Mouse (Mus musculus) lung, adult 2 months (tissue): ENCODE measurements around the gene Atp2c2. TPM values are rescaled to one million over a fixed set of nuclear protein-coding genes. Genes with fewer than 3 reads are reported as not detected.

Experiments
- DNase-seq: peaks from one replicate; pipeline ENCODE4 v3.0.0; 2022
- H3K4me1 ChIP-seq: fragments of 200-500 bp; 2 replicates; pipeline ENCODE4 v1.6.1; 2011; ENCODE audit warnings: low read length; ENCODE audit not compliant: control insufficient read depth, insufficient read depth
- H3K4me3 ChIP-seq: fragments of 200-500 bp; replicated peaks from 2 replicates; pipeline ENCODE3; 2011; ENCODE audit warnings: low read depth, mild to moderate bottlenecking, control low read depth, low read length; ENCODE audit errors: extremely low read depth
- CTCF ChIP-seq: fragments of 200-500 bp; IDR thresholded peaks from 2 replicates; pipeline ENCODE4 v1.5.1; 2011; ENCODE audit warnings: mild to moderate bottlenecking, low read length, control low read depth; ENCODE audit not compliant: insufficient read depth
- POLR2A ChIP-seq: fragments of 200-500 bp; IDR thresholded peaks from 2 replicates; pipeline ENCODE4 v1.6.1; 2011; ENCODE audit warnings: low read depth, mild to moderate bottlenecking, control low read depth, low read length, borderline replicate concordance; ENCODE audit errors: extremely low read depth
- WGBS: fragments of 180-500 bp; shearing (Covaris S2); methylation state at CpG from one replicate; pipeline ENCODE4 v1.1.7; 2018; 5-methylcytosine and 5-hydroxymethylcytosine counted together
- polyA plus RNA-seq: library from polyadenylated mRNA; depleted of rRNA; stranded (reverse); fragments of >200 nt; gene quantifications from 2 replicates; pipeline ENCODE4 v1.2.3, GENCODE M21; 2012

The Atp2c2 gene
- polyA plus RNA-seq, 1 experiment = 7.2 TPM

DNA sequence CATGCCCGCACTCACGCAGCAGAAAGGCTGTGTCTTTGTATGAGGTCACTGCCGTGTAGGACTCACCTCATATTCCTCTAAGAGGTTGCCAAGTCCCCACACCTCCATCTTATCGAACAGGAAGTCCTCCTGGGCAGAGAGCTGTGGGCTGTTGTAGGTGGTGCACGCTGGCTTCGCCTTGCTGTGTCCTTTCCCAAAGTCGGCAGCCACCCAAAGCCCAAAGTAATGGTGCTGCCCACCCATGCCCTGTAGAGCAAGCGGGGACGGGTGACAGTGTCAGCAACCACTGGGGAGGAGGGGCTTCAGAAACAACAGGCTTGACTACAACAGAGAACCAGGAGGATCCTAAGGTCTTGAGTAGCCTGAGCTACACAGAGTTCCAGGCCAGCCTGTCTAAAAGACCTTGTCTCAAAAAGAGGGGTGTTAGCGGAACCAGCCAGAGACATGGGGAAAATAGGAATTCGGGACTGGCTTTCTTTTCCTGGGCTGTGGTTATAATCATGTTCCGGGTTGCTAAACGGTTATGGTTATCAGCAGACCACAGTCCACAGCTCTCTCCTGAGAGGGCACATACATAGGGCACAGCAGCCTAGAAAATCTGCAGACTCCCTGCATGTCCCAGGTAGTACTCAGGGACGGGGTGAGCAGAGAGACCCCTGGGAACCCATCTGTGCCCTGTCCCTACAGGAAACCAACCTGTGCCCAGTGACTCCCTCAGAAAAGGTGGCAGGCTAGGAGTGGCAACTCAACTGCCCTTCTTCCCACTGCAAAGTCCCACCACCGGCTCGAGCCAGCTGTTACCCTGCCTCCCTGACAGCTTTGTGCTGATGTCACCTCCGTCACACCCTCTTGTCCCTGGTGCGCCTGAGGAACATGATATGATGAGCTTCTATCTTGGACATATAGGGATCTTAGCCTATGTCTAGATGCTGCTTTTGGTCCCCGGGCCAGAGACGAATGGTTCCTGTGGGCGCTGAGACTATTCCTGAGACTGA is 62.7 kb downstream of the Atp2c2 start:
- no peak for DNase-seq
- 88% methylated on average over 21 of the region's 21 CpGs for WGBS
- TF ChIP-seq POLR2A = no peak
- TF ChIP-seq CTCF = no peak

DNA sequence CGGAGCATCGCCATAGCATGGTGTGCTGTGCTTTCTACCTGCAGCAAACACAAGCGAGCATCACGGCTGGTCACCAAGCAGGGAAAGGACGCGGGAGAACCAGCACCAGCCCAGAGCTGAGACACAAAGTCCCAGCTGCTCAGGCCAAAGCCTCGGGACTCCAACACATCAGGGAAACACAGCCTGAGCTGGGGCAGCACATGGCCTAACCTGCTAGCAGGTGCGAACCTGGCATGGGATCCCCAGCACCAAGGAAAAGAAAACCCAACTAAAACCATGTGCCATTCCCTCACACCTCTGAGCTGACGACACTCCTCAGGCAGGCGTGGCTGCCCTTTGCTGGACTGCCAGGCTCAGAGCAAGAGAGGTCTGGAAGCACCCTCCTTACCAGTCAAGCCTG is 65.5 kb downstream of the Atp2c2 start:
- TF ChIP-seq CTCF (no peak), POLR2A (no peak)
- no peak for DNase-seq
- Histone ChIP-seq H3K4me1 (no peaks in the 10 kb centered on the region), H3K4me3 (no peak overlapping the region)
- 91% methylated on average over 10 of the region's 10 CpGs for WGBS

More for the DNA sequence above, 62.7 kb downstream of the Atp2c2 start:
- Histone ChIP-seq H3K4me3 (no peak overlapping the region), H3K4me1 (no peaks in the 10 kb centered on the region)

DNA sequence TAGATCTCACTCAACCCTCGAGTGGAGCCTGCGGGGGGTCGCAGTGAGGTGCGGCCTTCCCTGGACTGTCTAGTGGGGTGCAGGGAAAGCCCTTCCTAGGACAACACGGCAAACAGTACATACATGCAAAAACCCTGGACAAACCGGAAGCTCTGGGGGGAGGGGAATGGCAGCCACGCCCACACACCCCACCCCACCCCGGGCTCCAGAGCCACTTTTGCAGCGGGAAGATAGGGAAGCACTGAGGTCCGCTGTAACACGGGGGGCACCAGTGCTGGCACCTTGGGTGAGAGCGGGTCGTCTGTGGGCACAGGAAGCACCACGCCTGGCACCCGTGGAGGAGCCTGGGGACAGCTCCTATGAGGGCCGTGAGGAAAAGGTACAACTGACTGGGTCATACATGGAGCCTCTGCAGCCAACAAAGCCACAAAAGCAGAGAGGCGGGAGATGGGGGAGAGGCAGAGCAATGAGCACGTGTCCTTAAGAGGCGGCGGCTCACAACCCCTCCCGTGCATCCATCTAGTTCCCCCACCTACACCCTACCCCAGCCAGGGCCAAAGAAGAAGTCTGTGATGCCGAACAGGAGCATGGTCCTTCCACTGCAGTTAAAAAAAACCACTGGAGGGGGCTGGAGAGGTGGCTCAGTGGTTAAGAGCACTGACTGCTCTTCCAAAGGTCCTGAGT is 66.1 kb downstream of the Atp2c2 start:
- H3K4me1 ChIP-seq = no peaks in the 10 kb centered on the region
- 72% methylated on average over 22 of the region's 22 CpGs for WGBS

DNA sequence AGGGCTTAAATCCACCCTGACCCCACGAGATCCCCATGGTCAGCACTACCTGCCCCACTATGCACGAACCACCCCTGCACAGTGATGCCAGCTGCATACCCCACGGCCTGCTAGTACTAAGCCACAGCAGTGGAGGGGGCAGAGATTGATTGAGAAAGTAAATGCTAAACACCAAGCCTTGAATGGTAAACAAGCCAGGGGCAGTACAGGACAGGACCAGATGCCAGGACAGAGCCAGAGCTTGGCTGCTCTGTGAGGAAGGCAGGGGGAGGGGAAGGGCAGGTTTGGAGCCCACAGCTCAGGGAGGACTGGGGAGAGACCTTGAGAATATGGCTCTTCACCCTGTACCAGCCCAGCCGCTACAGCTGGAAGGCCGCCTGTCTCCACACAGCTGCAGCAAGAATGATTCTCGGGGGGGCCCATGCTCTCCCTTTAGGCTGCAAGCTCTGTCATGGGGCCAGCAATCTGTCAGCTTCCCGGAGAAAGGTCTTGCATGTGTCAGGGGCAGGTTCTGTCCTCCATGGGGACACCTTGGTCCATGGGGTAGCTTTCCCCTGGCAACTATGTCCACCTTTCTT is 76.9 kb downstream of the Atp2c2 start:
- no peak for DNase-seq
- TF ChIP-seq CTCF (no peak), POLR2A (no peak)
- no peak overlapping the region for H3K4me3 ChIP-seq
- WGBS = 75% methylated on average over 7 of the region's 7 CpGs
- peaks cover 10% of the 10 kb centered on the region for H3K4me1 ChIP-seq

More for the DNA sequence above, 66.1 kb downstream of the Atp2c2 start:
- H3K4me3 ChIP-seq = no peak overlapping the region
- TF ChIP-seq POLR2A (no peak), CTCF (no peak)
- no peak for DNase-seq

DNA sequence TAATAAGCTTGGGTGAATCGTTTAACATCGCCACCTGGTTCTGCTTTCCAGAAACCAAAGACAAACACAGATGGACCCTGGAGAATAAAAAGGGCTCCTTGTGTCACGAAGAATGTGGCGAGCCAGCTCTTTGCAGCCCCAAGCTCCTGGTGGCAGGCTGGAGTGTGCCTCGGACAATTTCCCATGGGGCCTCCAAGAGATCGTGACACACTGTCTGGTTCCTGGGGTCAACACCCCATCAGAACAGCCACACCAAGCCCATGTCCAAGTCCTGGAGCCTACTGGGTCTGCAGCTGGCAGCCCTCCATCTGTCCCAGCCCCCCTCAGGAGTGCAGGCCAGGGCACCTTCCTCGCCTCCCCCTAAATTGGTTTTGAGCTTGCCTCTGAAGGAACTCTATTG is 78.0 kb downstream of the Atp2c2 start:
- peak overlapping the region; percentile 70 for H3K4me3 ChIP-seq
- 15% methylated on average over 7 of the region's 7 CpGs for WGBS
- DNase-seq = no peak
- peaks cover 10% of the 10 kb centered on the region for H3K4me1 ChIP-seq
- TF ChIP-seq CTCF = no peak
- TF ChIP-seq POLR2A = no peak

DNA sequence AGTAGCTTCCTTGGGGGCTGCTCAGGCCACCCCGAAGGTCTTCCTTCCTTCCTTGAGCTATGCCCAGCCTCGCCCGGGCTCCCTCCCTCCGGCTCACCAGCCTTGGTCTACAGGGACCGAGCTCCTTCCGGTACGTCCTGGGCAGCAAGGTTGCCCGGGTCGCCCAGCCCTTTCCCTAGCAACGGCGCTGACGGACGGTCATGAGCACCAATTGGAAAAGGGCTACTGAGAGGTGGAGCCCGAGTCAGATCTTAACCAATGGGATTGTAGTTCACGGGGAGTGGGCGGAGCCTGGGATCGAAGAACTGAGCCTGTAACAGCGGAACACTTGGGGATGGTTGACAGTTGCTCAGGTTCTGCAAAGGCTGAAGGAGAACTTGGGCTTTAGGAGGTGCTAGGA is 78.5 kb downstream of the Atp2c2 start, which contains the start of gene Tldc1:
Tldc1 (minus strand) TSS at position 154 of the 400 bp plus-strand sequence.
- peaks cover 10% of the 10 kb centered on the region for H3K4me1 ChIP-seq
- WGBS = 1% methylated on average over 18 of the region's 18 CpGs
- peak within 1 kb of the TSS; percentile 70 for H3K4me3 ChIP-seq
- DNase-seq = peak; percentile 100
- TF ChIP-seq POLR2A (peak; percentile 94; the same call in 1 of the 2 replicates), CTCF (no peak)

DNA sequence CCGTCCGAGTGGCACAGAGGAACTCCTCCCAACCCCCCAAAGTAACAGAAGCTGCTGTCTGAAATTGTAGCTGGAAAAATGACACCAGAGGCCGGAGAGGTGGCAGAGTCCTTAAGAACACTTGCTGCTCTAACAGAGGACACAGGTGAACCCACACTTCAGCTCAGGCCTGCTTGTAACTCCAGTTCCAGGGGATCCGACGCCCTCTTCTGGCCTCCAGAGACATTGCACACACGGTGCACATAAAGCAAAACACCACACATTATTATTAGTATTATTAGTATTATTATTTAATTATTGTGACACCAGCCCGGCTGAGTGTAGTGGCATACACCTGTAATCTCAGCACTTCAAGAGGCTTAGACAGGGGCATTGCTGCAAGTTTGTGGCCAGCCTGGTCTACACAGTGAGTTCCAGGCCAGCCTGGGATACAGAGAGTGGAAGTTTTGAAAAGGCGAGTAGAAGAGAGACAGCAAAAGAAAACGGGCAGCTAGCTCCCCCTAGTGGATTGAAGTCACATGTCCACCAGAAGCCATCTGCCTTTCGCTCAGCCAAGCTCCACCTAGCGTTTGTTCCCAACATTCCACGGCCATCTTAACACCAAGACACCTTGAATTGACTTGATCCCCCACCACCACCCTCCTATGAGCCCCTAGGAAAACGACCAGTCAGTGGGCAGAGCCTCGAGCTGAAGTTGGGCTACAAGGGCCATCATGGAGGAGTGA is 79.4 kb downstream of the Atp2c2 start:
- Histone ChIP-seq H3K4me1 (peaks cover 10% of the 10 kb centered on the region), H3K4me3 (no peak overlapping the region)
- WGBS = 22% methylated on average over 14 of the region's 14 CpGs
- DNase-seq = peak; percentile 66
- TF ChIP-seq POLR2A = 0 out of 2 replicates have a peak, but pooled peaks have one; percentile 6
- peak; percentile 99 for TF ChIP-seq CTCF

DNA sequence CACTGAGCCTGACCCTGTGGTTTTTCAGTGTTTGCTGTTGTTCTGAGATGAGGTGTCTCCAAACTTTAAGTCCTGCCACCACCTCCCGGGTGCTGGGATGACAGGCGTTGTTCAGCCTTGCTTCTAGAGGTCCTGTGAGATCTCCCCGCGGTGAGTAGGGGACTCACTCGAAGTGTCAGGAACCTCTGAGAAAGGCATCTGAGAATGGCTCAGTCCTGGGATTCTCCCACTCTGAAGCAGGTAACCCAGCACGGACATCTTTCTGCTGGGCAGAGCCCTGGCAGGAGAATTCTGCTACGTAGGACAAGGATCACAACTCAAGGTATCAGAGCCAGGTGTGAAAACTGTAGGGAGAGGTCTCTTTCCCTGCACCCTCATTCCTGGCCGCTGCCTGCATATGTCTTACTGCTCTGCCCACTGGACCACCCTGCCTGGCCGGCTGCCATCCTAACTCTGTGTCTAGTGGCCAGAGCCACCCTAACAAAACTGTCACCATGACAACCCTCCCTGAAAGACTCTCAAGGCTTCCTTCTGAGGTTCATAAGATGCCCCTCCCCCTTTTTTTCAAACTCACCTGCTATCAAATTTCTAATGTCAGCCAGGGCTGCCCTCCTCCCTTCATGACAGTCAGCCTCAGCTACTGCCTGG is 80.7 kb downstream of the Atp2c2 start:
- Histone ChIP-seq H3K4me1 (peaks cover 10% of the 10 kb centered on the region), H3K4me3 (no peak overlapping the region)
- 75% methylated on average over 9 of the region's 9 CpGs for WGBS
- no peak for DNase-seq
- TF ChIP-seq CTCF = no peak
- no peak for TF ChIP-seq POLR2A
